Mouse (Mus musculus) ES-E14 (cell line): Measurements from ENCODE around the gene Jund.

Experiments used
- CHD2 ChIP-seq: IDR thresholded peaks from 2 replicates; pipeline ENCODE4 v1.6.1; 2014; ENCODE audit warnings: mild to moderate bottlenecking, low read depth, low read length, inconsistent platforms
- HCFC1 ChIP-seq: IDR thresholded peaks from 2 replicates; pipeline ENCODE4 v1.6.1; 2012; ENCODE audit warnings: low read length, inconsistent platforms, borderline replicate concordance; ENCODE audit not compliant: insufficient read depth
- MAFK ChIP-seq: IDR thresholded peaks from 2 replicates; pipeline ENCODE4 v1.6.1; 2014; ENCODE audit warnings: mild to moderate bottlenecking, low read depth, low read length, inconsistent platforms; ENCODE audit not compliant: insufficient read depth
- ZC3H11A ChIP-seq: IDR thresholded peaks from 2 replicates; pipeline ENCODE4 v1.6.1; 2012; ENCODE audit warnings: low read depth, mild to moderate bottlenecking, inconsistent platforms, low read length, borderline replicate concordance
- ZNF384 ChIP-seq: IDR thresholded peaks from 2 replicates; pipeline ENCODE4 v1.6.1; 2012; ENCODE audit warnings: low read depth, low read length, inconsistent platforms

DNA sequence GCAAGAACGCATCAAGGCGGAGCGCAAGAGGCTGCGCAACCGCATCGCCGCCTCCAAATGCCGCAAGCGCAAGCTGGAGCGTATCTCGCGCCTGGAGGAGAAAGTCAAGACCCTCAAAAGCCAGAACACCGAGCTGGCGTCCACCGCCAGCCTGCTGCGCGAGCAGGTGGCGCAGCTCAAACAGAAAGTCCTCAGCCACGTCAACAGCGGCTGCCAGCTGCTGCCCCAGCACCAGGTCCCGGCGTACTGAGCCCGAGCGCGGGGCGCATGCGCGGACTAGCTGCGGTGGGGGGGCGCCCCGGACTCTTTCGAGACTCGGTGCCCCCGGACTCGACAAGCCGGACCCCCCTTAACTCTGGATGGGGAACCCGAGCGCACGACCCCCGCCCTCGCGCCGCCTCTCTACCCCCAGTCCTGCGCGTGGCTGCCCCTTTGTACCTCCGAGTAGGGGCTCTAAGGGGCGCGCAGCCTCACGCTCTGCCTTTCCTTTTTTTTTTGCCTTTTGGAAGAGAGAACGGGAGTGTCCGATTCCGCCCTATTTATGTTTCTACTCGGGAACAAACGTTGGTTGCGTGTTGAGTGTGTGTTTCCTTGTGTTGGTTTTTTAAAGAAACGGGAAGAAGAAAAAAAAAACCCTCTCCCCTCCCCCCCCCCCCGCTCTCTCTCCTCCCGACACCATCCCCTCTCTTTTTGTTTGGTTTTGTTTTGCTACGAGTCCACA is 1.2 kb downstream of the Jund start:
- no peak for TF ChIP-seq ZC3H11A
- no peak for TF ChIP-seq MAFK
- no peak for TF ChIP-seq CHD2
- TF ChIP-seq ZNF384: peak; percentile 51; the same call in 1 of the 2 replicates
- no peak for TF ChIP-seq HCFC1
